Comparison of ENCODE assay signal across 9 mouse cellular contexts in genomic region chr2:49572111-49572642, GRCm38 (mm10). TPM values are rescaled to one million over a fixed set of nuclear protein-coding genes. Genes with fewer than 3 reads are reported as not detected.
DNase-seq lines count a peak whose midpoint lies in the region; ATAC-seq lines count a peak whose summit lies in the region.
"Had no signal": no experiment of that assay in that cellular context is flagged by ENCODE, and none has a peak within 500 bp of the region (broad histone marks: within the 10 kb centered on the region; RNA-seq: fewer than 3 reads in every experiment).

No protein-coding gene starts in this region.

- WGBS in kidney, embryonic 16.5 days, result 43% methylated on average over 12 of the region's 12 CpGs

- DNase-seq in kidney, postnatal 25 days, result no peak
- peak; percentile 53 for DNase-seq in frontal cortex, postnatal 10 days (ENCODE audit: low spot score in 2 of 2)
- DNase-seq in left cerebral cortex, postnatal 10 days (ENCODE audit: extremely low spot score in 1 of 2, low spot score in 2 of 2), result peak; percentile 54 to 63
- peak; percentile 78 for DNase-seq in right cerebral cortex, adult 2 months (ENCODE audit: low spot score in 2 of 2)
- no peak for DNase-seq in urinary bladder, postnatal 10 days (ENCODE audit: low spot score)
- no peak for DNase-seq in spleen, postnatal 14 days (ENCODE audit: low spot score in 2 of 2)
- no peak for DNase-seq in spleen, adult 18-20 months

- no peaks in the 10 kb centered on the region for H3K36me3 ChIP-seq in kidney, embryonic 16.5 days (ENCODE audit: insufficient read depth, low read length)
- H3K36me3 ChIP-seq: lung, embryonic 15.5 days had no signal

- H3K4me1 ChIP-seq in kidney, embryonic 16.5 days (ENCODE audit: insufficient read depth, low read length), result peaks cover 24% of the 10 kb centered on the region
- H3K4me1 ChIP-seq: lung, embryonic 15.5 days had no signal

- peak overlapping the region; percentile 38 for H3K4me2 ChIP-seq in kidney, embryonic 16.5 days (replicated peaks; ENCODE audit: low read depth, low read length)
- H3K4me2 ChIP-seq: lung, embryonic 15.5 days had no signal

- H3K27me3 ChIP-seq in kidney, embryonic 16.5 days (ENCODE audit: insufficient read depth, low read length), result no peaks in the 10 kb centered on the region
- H3K27me3 ChIP-seq: lung, embryonic 15.5 days had no signal

- peak; percentile 50 for ATAC-seq in kidney, embryonic 16.5 days (ENCODE audit: low FRiP score, low TSS enrichment)

- H3K4me3 ChIP-seq in kidney, embryonic 16.5 days (ENCODE audit: low read length), result no peak overlapping the region; the same call in 1 of the 2 replicates
- H3K4me3 ChIP-seq: lung, embryonic 15.5 days had no signal

- no peak overlapping the region for H3K27ac ChIP-seq in kidney, embryonic 16.5 days (ENCODE audit: low read length)
- H3K27ac ChIP-seq: lung, embryonic 15.5 days had no signal

- intact Hi-C loops in left cerebral cortex, postnatal 10 days (cut with DNase I), result no loop called here

- H3K9me3 ChIP-seq in kidney, embryonic 16.5 days (ENCODE audit: low read length), result no peaks in the 10 kb centered on the region
- H3K9me3 ChIP-seq: lung, embryonic 15.5 days had no signal

- H3K9ac ChIP-seq in kidney, embryonic 16.5 days (replicated peaks; ENCODE audit: low read length), result no peak overlapping the region
- H3K9ac ChIP-seq: lung, embryonic 15.5 days had no signal

RNA-seq across cellular contexts. Expression of gene Kif5c, which starts 46.9 kb away (rescaled TPM):
- polyA plus RNA-seq in kidney, embryonic 16.5 days (2015; fragmentation: Nextera tagmentation; extraction: Ambion mirVana), result 5.0 and 5.4 TPM in 2 replicates
- 100 to 1,000 TPM; 531 to 546 TPM for total RNA-seq in left cerebral cortex, postnatal 10 days (2021)

Comparison
In these comparisons a context has a peak if more than half of its experiments do, and no peak if none do; other contexts are left out.
1. DNase-seq: peak in frontal cortex, postnatal 10 days (2 of 2), left cerebral cortex, postnatal 10 days (2 of 2) and right cerebral cortex, adult 2 months (2 of 2); none in kidney, postnatal 25 days (0 of 2), urinary bladder, postnatal 10 days (single experiment), spleen, postnatal 14 days (0 of 2) and spleen, adult 18-20 months (0 of 2).